Mouse (Mus musculus): ENCODE measurements at regions not wholly inside any gene's neighbourhood (a gene's known extent, or its start where the extent isn't known, plus 50 kb on each side); places are given as distances from the start of the nearest gene placed in this dataset.

DNA sequence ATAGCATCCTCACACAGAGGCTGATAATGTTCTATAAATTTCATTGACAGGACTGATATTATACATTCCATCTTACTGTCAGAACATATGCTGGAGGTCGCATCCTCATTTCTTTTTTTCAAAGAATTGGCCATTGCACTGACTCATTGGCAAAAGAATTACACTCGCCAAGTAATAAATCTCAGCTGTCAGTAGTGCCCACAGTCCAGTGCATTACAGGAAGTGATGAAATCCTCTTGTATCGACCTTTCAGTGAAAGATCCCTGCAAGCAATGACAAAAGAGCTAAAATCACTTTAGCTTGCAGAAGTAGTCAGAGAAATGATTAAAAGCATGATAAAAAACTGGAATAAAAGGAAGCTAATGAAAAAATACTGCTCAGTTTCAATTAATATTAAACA lies 1353.0 kb upstream of the 1700008P02Rik start:
- no peak for ATAC-seq (ENCODE audit: extremely low read depth, insufficient number of reproducible peaks, low FRiP score, low TSS enrichment)
- no peaks in the 10 kb centered on the region for H3K9me3 ChIP-seq

GRCm38 (mm10) chr3:7953911-7954310 lies 1333.7 kb upstream of the 1700008P02Rik start:
- Histone ChIP-seq H3K4me2 (no peak overlapping the region), H3K9ac (no peak overlapping the region), H3K4me3 (no peak overlapping the region), H3K9me3 (no peaks in the 10 kb centered on the region), H3K36me3 (no peaks in the 10 kb centered on the region), H3K4me1 (no peaks in the 10 kb centered on the region), H3K27ac (replicated peaks) (no peak overlapping the region), H3K27me3 (replicated peaks) (no peaks in the 10 kb centered on the region)
- WGBS: 76% methylated on average over 1 of the region's 1 CpGs
- ATAC-seq (ENCODE audit: extremely low read depth, insufficient number of reproducible peaks, low FRiP score, low TSS enrichment): no peak

More for the DNA sequence above, 1353.0 kb upstream of the 1700008P02Rik start:
- Histone ChIP-seq H3K4me1 (no peaks in the 10 kb centered on the region), H3K9ac (no peak overlapping the region), H3K36me3 (no peaks in the 10 kb centered on the region), H3K27ac (replicated peaks) (no peak overlapping the region), H3K4me3 (no peak overlapping the region), H3K27me3 (replicated peaks) (no peaks in the 10 kb centered on the region), H3K4me2 (no peak overlapping the region)
- 44% methylated on average over 3 of the region's 3 CpGs for WGBS

GRCm38 (mm10) chr3:7943646-7944381 lies 1323.6 kb upstream of the 1700008P02Rik start:
- Histone ChIP-seq H3K4me3 (no peak overlapping the region), H3K9me3 (no peaks in the 10 kb centered on the region), H3K4me2 (no peak overlapping the region), H3K27me3 (replicated peaks) (no peaks in the 10 kb centered on the region), H3K4me1 (no peaks in the 10 kb centered on the region), H3K27ac (replicated peaks) (no peak overlapping the region), H3K9ac (no peak overlapping the region), H3K36me3 (no peaks in the 10 kb centered on the region)
- 66% methylated on average over 8 of the region's 8 CpGs for WGBS
- ATAC-seq (ENCODE audit: extremely low read depth, insufficient number of reproducible peaks, low FRiP score, low TSS enrichment): no peak
